Mouse (Mus musculus): Measurements from ENCODE around the gene Cacna1c. TPM values are rescaled to one million over a fixed set of nuclear protein-coding genes. Genes with fewer than 3 reads are reported as not detected.

The Cacna1c gene
- total RNA-seq, 1 experiment: 0.98 TPM

DNA sequence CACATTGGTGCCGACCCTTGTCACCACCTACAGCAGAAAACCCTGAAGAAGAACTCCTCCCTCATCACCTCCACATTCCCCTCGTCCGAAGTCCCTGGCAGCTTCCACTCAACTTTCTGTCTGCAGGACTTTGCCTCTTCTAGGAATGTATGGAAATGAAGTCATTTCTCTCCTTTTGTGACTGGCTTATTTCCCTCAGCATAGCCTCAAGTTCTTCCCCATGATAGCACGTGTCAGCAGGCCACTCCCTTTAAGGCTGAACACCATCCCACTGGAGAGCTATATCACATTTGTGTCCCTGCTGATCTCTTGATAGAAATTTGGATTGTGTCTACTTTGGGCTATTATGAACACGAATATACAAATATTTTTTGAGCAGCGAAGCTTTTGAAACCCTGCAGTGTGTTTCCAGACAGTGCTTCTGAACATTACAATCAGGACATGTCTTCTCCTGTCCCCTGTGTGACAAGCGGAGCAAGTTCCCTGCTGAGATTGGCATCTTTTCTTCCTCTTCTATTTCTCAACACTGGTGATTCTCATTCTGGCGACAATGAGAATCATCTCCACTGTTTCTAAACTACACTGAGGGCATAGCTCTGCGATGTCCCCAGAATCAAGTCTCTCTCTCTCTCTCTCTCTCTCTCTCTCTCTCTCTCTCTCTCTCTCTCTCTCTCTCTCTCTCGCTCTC is 224.2 kb downstream of the Cacna1c start:
- Histone ChIP-seq H3K4me1 (ENCODE audit: control insufficient read depth in 2 of 2, insufficient read depth in 2 of 2, low read length in 2 of 2, poor library complexity in 1 of 2) (no peaks in the 10 kb centered on the region), H3K36me3 (ENCODE audit: control insufficient read depth, insufficient read depth, low read length, poor library complexity, severe bottlenecking) (no peaks in the 10 kb centered on the region), H3K9ac (ENCODE audit: insufficient read depth, low read depth, low read length, poor library complexity, severe bottlenecking) (no peak overlapping the region), H3K27ac (ENCODE audit: insufficient read depth, low read depth, low read length, poor library complexity, severe bottlenecking) (no peak overlapping the region), H3K4me3 (ENCODE audit: insufficient read depth in 1 of 2, low read depth in 1 of 2, low read length in 2 of 2, poor library complexity in 1 of 2, severe bottlenecking in 1 of 2) (no peak overlapping the region), H3K9me3 (ENCODE audit: control insufficient read depth, insufficient read depth, low read depth, low read length) (no peaks in the 10 kb centered on the region)
- TF ChIP-seq ZNF384 (IDR thresholded peaks at IDR 0.05; ENCODE audit: low read depth, low read length) (no peak), HCFC1 (IDR thresholded peaks at IDR 0.05; ENCODE audit: borderline replicate concordance, insufficient read depth, low read length) (no peak), MAFK (IDR thresholded peaks at IDR 0.05; ENCODE audit: insufficient read depth, low read depth, low read length) (no peak), CHD2 (IDR thresholded peaks at IDR 0.05; ENCODE audit: low read depth, low read length) (no peak), ZC3H11A (IDR thresholded peaks at IDR 0.05; ENCODE audit: borderline replicate concordance, low read depth, low read length) (no peak)
- DNase-seq (ENCODE audit: low read depth, low spot score): no peak
- in situ Hi-C loops (cut with MboI; ENCODE audit: low sequenced_read_pairs in 2 of 2, unreplicated experiment in 2 of 2): no loop called here

DNA sequence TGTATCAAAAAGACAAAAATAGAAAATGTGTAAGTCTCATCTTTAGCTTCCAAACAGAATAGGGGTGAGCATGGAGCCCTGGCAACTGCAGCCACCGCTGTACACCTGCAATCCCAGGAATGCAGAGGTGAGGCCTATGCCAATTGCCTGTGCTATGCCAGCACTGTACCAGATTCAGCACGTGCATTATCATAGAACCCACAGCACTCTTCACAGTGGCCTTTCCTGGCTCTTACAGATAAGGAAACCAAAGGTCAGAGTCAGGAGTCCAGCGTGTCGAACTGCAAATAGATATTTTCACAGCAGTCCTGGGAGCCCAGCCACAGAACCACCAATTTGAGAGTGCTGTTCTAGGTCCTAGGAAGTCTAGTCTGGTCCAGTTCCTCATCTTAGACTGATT is 227.4 kb downstream of the Cacna1c start:
- Histone ChIP-seq H3K4me1 (ENCODE audit: control insufficient read depth in 2 of 2, insufficient read depth in 2 of 2, low read length in 2 of 2, poor library complexity in 1 of 2) (no peaks in the 10 kb centered on the region), H3K36me3 (ENCODE audit: control insufficient read depth, insufficient read depth, low read length, poor library complexity, severe bottlenecking) (no peaks in the 10 kb centered on the region), H3K4me3 (ENCODE audit: insufficient read depth in 1 of 2, low read depth in 1 of 2, low read length in 2 of 2, poor library complexity in 1 of 2, severe bottlenecking in 1 of 2) (no peak overlapping the region), H3K9me3 (ENCODE audit: control insufficient read depth, insufficient read depth, low read depth, low read length) (no peaks in the 10 kb centered on the region), H3K27ac (ENCODE audit: insufficient read depth, low read depth, low read length, poor library complexity, severe bottlenecking) (no peak overlapping the region), H3K9ac (ENCODE audit: insufficient read depth, low read depth, low read length, poor library complexity, severe bottlenecking) (no peak overlapping the region)
- in situ Hi-C loops (cut with MboI; ENCODE audit: low sequenced_read_pairs in 2 of 2, unreplicated experiment in 2 of 2): no loop called here
- TF ChIP-seq MAFK (IDR thresholded peaks at IDR 0.05; ENCODE audit: insufficient read depth, low read depth, low read length) (no peak), ZC3H11A (IDR thresholded peaks at IDR 0.05; ENCODE audit: borderline replicate concordance, low read depth, low read length) (no peak), HCFC1 (IDR thresholded peaks at IDR 0.05; ENCODE audit: borderline replicate concordance, insufficient read depth, low read length) (no peak), ZNF384 (IDR thresholded peaks at IDR 0.05; ENCODE audit: low read depth, low read length) (no peak), CHD2 (IDR thresholded peaks at IDR 0.05; ENCODE audit: low read depth, low read length) (no peak)
- DNase-seq (ENCODE audit: low read depth, low spot score): no peak

DNA sequence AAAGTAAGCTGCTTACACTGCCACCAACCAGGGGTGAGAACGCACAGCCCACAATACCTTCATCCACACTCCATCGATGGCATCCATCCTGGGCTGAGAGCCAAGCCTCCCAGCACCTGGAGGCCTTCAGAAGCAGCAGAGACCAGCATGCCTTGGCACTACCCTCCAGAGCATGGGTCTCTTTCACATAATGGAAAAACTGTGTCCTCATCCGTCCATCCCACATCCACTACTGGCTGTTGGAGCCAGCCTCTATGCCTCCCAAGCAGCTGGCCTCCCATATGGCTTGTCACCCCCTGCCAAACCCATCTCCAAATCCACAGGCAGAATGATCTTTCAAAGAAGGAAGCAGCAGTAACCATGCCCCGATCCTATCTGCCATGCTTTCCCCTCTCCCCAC is 229.3 kb downstream of the Cacna1c start:
- no peak for DNase-seq (ENCODE audit: low read depth, low spot score)
- no peaks in the 10 kb centered on the region for H3K36me3 ChIP-seq (ENCODE audit: control insufficient read depth, insufficient read depth, low read length, poor library complexity, severe bottlenecking)
- H3K9me3 ChIP-seq (ENCODE audit: control insufficient read depth, insufficient read depth, low read depth, low read length): no peaks in the 10 kb centered on the region
- H3K27ac ChIP-seq (ENCODE audit: insufficient read depth, low read depth, low read length, poor library complexity, severe bottlenecking): no peak overlapping the region
- no peaks in the 10 kb centered on the region for H3K4me1 ChIP-seq (ENCODE audit: control insufficient read depth in 2 of 2, insufficient read depth in 2 of 2, low read length in 2 of 2, poor library complexity in 1 of 2)
- H3K9ac ChIP-seq (ENCODE audit: insufficient read depth, low read depth, low read length, poor library complexity, severe bottlenecking): no peak overlapping the region
- no peak overlapping the region for H3K4me3 ChIP-seq (ENCODE audit: insufficient read depth in 1 of 2, low read depth in 1 of 2, low read length in 2 of 2, poor library complexity in 1 of 2, severe bottlenecking in 1 of 2)
- TF ChIP-seq MAFK (IDR thresholded peaks at IDR 0.05; ENCODE audit: insufficient read depth, low read depth, low read length) (no peak), CHD2 (IDR thresholded peaks at IDR 0.05; ENCODE audit: low read depth, low read length) (no peak), HCFC1 (IDR thresholded peaks at IDR 0.05; ENCODE audit: borderline replicate concordance, insufficient read depth, low read length) (no peak), ZC3H11A (IDR thresholded peaks at IDR 0.05; ENCODE audit: borderline replicate concordance, low read depth, low read length) (no peak), ZNF384 (IDR thresholded peaks at IDR 0.05; ENCODE audit: low read depth, low read length) (no peak)
- in situ Hi-C loops (cut with MboI; ENCODE audit: low sequenced_read_pairs in 2 of 2, unreplicated experiment in 2 of 2): no loop called here

DNA sequence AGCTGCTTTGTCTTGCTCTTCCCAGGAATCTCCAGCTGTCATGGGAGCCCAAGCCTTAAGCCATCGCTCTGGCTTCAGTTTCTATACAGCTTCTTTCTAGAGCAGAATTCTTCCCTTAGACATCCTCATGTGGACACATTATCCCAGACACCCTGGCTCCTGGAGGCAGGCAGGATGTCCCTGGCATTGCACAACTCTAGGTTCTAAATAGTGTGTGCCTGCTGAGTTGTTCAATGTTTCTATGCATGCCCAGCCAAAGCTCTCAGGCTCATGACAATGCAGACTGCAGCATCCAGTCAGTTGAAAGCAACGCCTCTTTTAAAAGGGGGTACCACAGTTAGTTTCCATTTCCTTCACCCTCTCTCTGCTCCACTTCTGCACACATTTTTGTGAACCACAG is 230.6 kb downstream of the Cacna1c start:
- Histone ChIP-seq H3K4me3 (ENCODE audit: insufficient read depth in 1 of 2, low read depth in 1 of 2, low read length in 2 of 2, poor library complexity in 1 of 2, severe bottlenecking in 1 of 2) (no peak overlapping the region), H3K9ac (ENCODE audit: insufficient read depth, low read depth, low read length, poor library complexity, severe bottlenecking) (no peak overlapping the region), H3K36me3 (ENCODE audit: control insufficient read depth, insufficient read depth, low read length, poor library complexity, severe bottlenecking) (no peaks in the 10 kb centered on the region), H3K4me1 (ENCODE audit: control insufficient read depth in 2 of 2, insufficient read depth in 2 of 2, low read length in 2 of 2, poor library complexity in 1 of 2) (no peaks in the 10 kb centered on the region), H3K27ac (ENCODE audit: insufficient read depth, low read depth, low read length, poor library complexity, severe bottlenecking) (no peak overlapping the region), H3K9me3 (ENCODE audit: control insufficient read depth, insufficient read depth, low read depth, low read length) (no peaks in the 10 kb centered on the region)
- TF ChIP-seq ZC3H11A (IDR thresholded peaks at IDR 0.05; ENCODE audit: borderline replicate concordance, low read depth, low read length) (no peak), MAFK (IDR thresholded peaks at IDR 0.05; ENCODE audit: insufficient read depth, low read depth, low read length) (no peak), CHD2 (IDR thresholded peaks at IDR 0.05; ENCODE audit: low read depth, low read length) (no peak), HCFC1 (IDR thresholded peaks at IDR 0.05; ENCODE audit: borderline replicate concordance, insufficient read depth, low read length) (no peak), ZNF384 (IDR thresholded peaks at IDR 0.05; ENCODE audit: low read depth, low read length) (no peak)
- no peak for DNase-seq (ENCODE audit: low read depth, low spot score)
- in situ Hi-C loops (cut with MboI; ENCODE audit: low sequenced_read_pairs in 2 of 2, unreplicated experiment in 2 of 2): no loop called here
